Mouse (Mus musculus): ENCODE data around the gene Lifr. TPM values are rescaled to one million over a fixed set of nuclear protein-coding genes. Genes with fewer than 3 reads are reported as not detected.

The Lifr gene
- 9.4 and 10.7 TPM in 2 replicates for polyA plus RNA-seq (2014; fragmentation: Nextera tagmentation; extraction: Ambion mirVana)

- Histone ChIP-seq H3K4me3 (ENCODE audit: low read depth, low read length) (no peak within 1 kb of the TSS), H3K9me3 (ENCODE audit: control insufficient read depth, low read length) (no peaks in the 10 kb centered on the region), H3K4me2 (ENCODE audit: low read depth, low read length, severe bottlenecking) (no peak within 1 kb of the TSS), H3K27me3 (ENCODE audit: control insufficient read depth, insufficient read depth, low read length) (no peaks in the 10 kb centered on the region), H3K9ac (ENCODE audit: low read length) (no peak within 1 kb of the TSS), H3K4me1 (replicated peaks; ENCODE audit: control insufficient read depth, insufficient read depth, low read length) (no peaks in the 10 kb centered on the region), H3K27ac (ENCODE audit: low read depth, low read length) (no peak within 1 kb of the TSS), H3K36me3 (ENCODE audit: control insufficient read depth, insufficient read depth, low read length) (no peaks in the 10 kb centered on the region)
- DNase-seq (ENCODE audit: low spot score) (no peak), ATAC-seq (replicated peaks; ENCODE audit: low FRiP score) (no peak)
- 61% methylated on average over 8 of the region's 8 CpGs for WGBS
These were observed at the start of gene Lifr for GRCm38 (mm10) chr15:7090211-7090765. TSS of gene Lifr (plus strand) at chr15:7090614.

GRCm38 (mm10) chr15:7044081-7044749 is 46.2 kb upstream of the Lifr start:
- Histone ChIP-seq H3K9ac (ENCODE audit: low read length) (no peak overlapping the region), H3K4me3 (ENCODE audit: low read depth, low read length) (no peak overlapping the region), H3K4me2 (ENCODE audit: low read depth, low read length, severe bottlenecking) (no peak overlapping the region), H3K27me3 (ENCODE audit: control insufficient read depth, insufficient read depth, low read length) (no peaks in the 10 kb centered on the region), H3K36me3 (ENCODE audit: control insufficient read depth, insufficient read depth, low read length) (no peaks in the 10 kb centered on the region), H3K4me1 (replicated peaks; ENCODE audit: control insufficient read depth, insufficient read depth, low read length) (no peaks in the 10 kb centered on the region; the same call in 1 of the 2 replicates), H3K9me3 (ENCODE audit: control insufficient read depth, low read length) (no peaks in the 10 kb centered on the region), H3K27ac (ENCODE audit: low read depth, low read length) (no peak overlapping the region)
- 85% methylated on average over 11 of the region's 11 CpGs for WGBS
- DNase-seq (ENCODE audit: low spot score) (no peak), ATAC-seq (replicated peaks; ENCODE audit: low FRiP score) (no peak)

DNA sequence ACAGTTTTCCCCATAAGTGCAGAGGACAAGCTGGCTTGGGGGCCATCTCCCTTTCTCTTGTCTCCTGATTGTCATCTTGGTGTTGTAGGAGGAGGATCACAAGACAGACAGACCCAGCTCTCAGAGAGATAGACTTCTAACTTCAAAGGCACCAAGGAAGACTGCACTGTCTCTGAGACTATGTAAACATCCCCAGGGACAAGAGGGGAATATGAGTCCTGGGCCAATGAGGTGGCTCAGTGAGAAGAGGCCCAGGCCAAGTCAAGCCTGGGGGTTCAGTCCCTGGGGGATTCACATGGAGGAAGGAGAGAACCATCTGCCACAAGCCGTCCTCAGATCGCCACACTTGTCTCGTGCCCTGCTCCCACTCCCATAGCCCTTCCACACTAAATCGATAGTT is 45.4 kb upstream of the Lifr start:
- H3K27me3 ChIP-seq (ENCODE audit: control insufficient read depth, insufficient read depth, low read length), result no peaks in the 10 kb centered on the region
- H3K27ac ChIP-seq (ENCODE audit: low read depth, low read length), result no peak overlapping the region
- H3K9me3 ChIP-seq (ENCODE audit: control insufficient read depth, low read length), result no peaks in the 10 kb centered on the region
- ATAC-seq (replicated peaks; ENCODE audit: low FRiP score) (no peak), DNase-seq (ENCODE audit: low spot score) (no peak)
- no peaks in the 10 kb centered on the region for H3K36me3 ChIP-seq (ENCODE audit: control insufficient read depth, insufficient read depth, low read length)
- H3K4me3 ChIP-seq (ENCODE audit: low read depth, low read length), result no peak overlapping the region
- H3K4me1 ChIP-seq (replicated peaks; ENCODE audit: control insufficient read depth, insufficient read depth, low read length), result no peaks in the 10 kb centered on the region; the same call in 1 of the 2 replicates
- no peak overlapping the region for H3K9ac ChIP-seq (ENCODE audit: low read length)
- H3K4me2 ChIP-seq (ENCODE audit: low read depth, low read length, severe bottlenecking), result no peak overlapping the region
- 91% methylated on average over 4 of the region's 4 CpGs for WGBS

GRCm38 (mm10) chr15:7047931-7048330 is 42.5 kb upstream of the Lifr start:
- DNase-seq (ENCODE audit: low spot score), result no peak
- no peaks in the 10 kb centered on the region for H3K9me3 ChIP-seq (ENCODE audit: control insufficient read depth, low read length)
- no peak overlapping the region for H3K27ac ChIP-seq (ENCODE audit: low read depth, low read length)
- no peak for ATAC-seq (replicated peaks; ENCODE audit: low FRiP score)
- H3K4me3 ChIP-seq (ENCODE audit: low read depth, low read length), result no peak overlapping the region
- no peaks in the 10 kb centered on the region for H3K36me3 ChIP-seq (ENCODE audit: control insufficient read depth, insufficient read depth, low read length)
- no peak overlapping the region for H3K9ac ChIP-seq (ENCODE audit: low read length)
- H3K4me2 ChIP-seq (ENCODE audit: low read depth, low read length, severe bottlenecking), result no peak overlapping the region
- 84% methylated on average over 3 of the region's 3 CpGs for WGBS
- no peaks in the 10 kb centered on the region for H3K4me1 ChIP-seq (replicated peaks; ENCODE audit: control insufficient read depth, insufficient read depth, low read length)
- no peaks in the 10 kb centered on the region for H3K27me3 ChIP-seq (ENCODE audit: control insufficient read depth, insufficient read depth, low read length)

GRCm38 (mm10) chr15:7048916-7049315 is 41.5 kb upstream of the Lifr start:
- no peaks in the 10 kb centered on the region for H3K4me1 ChIP-seq (replicated peaks; ENCODE audit: control insufficient read depth, insufficient read depth, low read length)
- no peak overlapping the region for H3K4me2 ChIP-seq (ENCODE audit: low read depth, low read length, severe bottlenecking)
- no peaks in the 10 kb centered on the region for H3K9me3 ChIP-seq (ENCODE audit: control insufficient read depth, low read length)
- H3K27me3 ChIP-seq (ENCODE audit: control insufficient read depth, insufficient read depth, low read length), result no peaks in the 10 kb centered on the region
- 76% methylated on average over 8 of the region's 8 CpGs for WGBS
- H3K9ac ChIP-seq (ENCODE audit: low read length), result no peak overlapping the region
- ATAC-seq (replicated peaks; ENCODE audit: low FRiP score), result no peak
- no peak for DNase-seq (ENCODE audit: low spot score)
- H3K4me3 ChIP-seq (ENCODE audit: low read depth, low read length), result no peak overlapping the region
- no peak overlapping the region for H3K27ac ChIP-seq (ENCODE audit: low read depth, low read length)
- H3K36me3 ChIP-seq (ENCODE audit: control insufficient read depth, insufficient read depth, low read length), result no peaks in the 10 kb centered on the region

DNA sequence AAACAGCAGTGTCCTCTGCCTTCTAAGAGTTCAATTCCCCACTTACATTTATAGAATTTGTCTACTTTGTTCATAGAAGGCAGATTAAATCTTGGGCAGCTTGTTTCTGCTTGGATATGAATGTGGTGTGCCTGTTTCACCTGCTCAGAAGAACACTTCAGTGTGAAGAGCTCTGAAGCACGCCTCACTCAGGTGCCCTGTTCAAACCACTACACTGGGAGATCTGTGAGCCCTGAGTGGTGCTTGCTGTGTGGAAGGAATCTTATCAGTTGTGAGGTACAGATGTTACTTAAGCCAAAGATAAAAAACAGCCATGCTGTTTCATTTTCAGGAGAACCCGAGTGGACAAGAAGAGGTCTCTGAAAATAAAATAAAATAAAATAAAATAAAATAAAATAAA is 38.7 kb upstream of the Lifr start:
- no peak for DNase-seq (ENCODE audit: low spot score)
- ATAC-seq (replicated peaks; ENCODE audit: low FRiP score), result no peak
- Histone ChIP-seq H3K9me3 (ENCODE audit: control insufficient read depth, low read length) (no peaks in the 10 kb centered on the region), H3K27ac (ENCODE audit: low read depth, low read length) (no peak overlapping the region), H3K27me3 (ENCODE audit: control insufficient read depth, insufficient read depth, low read length) (no peaks in the 10 kb centered on the region), H3K9ac (ENCODE audit: low read length) (no peak overlapping the region), H3K4me3 (ENCODE audit: low read depth, low read length) (no peak overlapping the region), H3K4me2 (ENCODE audit: low read depth, low read length, severe bottlenecking) (no peak overlapping the region), H3K4me1 (replicated peaks; ENCODE audit: control insufficient read depth, insufficient read depth, low read length) (no peaks in the 10 kb centered on the region), H3K36me3 (ENCODE audit: control insufficient read depth, insufficient read depth, low read length) (no peaks in the 10 kb centered on the region)
- 82% methylated on average over 2 of the region's 2 CpGs for WGBS

DNA sequence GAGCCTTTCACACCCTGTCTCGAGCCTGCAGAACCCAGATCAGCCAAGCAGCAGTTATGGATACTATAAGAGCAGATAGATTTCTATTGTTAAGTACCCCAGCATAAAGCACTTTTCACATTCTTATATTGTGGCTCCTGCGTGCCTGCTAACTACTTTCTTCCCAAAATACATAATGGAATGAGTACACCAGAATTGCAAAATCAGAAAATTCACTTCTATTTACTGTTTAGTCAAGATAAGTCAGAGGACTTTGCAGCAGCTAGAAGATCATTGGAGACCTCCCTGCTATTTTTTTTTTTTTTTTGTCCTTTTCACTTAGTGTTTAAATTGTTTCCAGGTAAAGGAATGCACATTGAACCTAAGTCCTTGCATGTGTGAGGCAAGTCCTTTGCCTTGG is 38.3 kb upstream of the Lifr start:
- no peak overlapping the region for H3K27ac ChIP-seq (ENCODE audit: low read depth, low read length)
- ATAC-seq (replicated peaks; ENCODE audit: low FRiP score), result no peak
- 85% methylated on average over 2 of the region's 2 CpGs for WGBS
- no peaks in the 10 kb centered on the region for H3K27me3 ChIP-seq (ENCODE audit: control insufficient read depth, insufficient read depth, low read length)
- no peak overlapping the region for H3K4me3 ChIP-seq (ENCODE audit: low read depth, low read length)
- no peak overlapping the region for H3K9ac ChIP-seq (ENCODE audit: low read length)
- DNase-seq (ENCODE audit: low spot score), result no peak
- no peaks in the 10 kb centered on the region for H3K9me3 ChIP-seq (ENCODE audit: control insufficient read depth, low read length)
- no peaks in the 10 kb centered on the region for H3K36me3 ChIP-seq (ENCODE audit: control insufficient read depth, insufficient read depth, low read length)
- H3K4me2 ChIP-seq (ENCODE audit: low read depth, low read length, severe bottlenecking), result no peak overlapping the region
- no peaks in the 10 kb centered on the region for H3K4me1 ChIP-seq (replicated peaks; ENCODE audit: control insufficient read depth, insufficient read depth, low read length)

DNA sequence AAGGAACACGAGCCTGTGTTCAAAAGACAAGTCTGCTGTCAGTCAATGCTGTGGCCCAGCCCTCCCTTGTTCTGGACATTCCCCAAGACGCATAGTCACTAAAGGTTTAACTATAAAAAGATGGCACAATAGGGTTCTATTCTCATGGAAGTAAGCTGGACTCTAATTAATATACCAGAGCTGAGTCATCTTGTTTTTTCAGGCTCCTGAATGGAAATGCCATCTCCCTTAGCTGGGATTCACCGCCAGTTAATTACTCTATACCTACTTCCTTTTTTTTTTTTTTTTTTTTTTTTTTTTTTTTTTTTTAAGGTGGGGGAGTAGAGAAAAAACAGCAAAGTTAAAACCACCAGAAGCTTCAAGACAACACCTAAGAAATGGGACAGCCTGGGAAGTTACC is 33.6 kb upstream of the Lifr start:
- H3K27me3 ChIP-seq (ENCODE audit: control insufficient read depth, insufficient read depth, low read length), result no peaks in the 10 kb centered on the region
- H3K4me2 ChIP-seq (ENCODE audit: low read depth, low read length, severe bottlenecking), result no peak overlapping the region
- DNase-seq (ENCODE audit: low spot score) (no peak), ATAC-seq (replicated peaks; ENCODE audit: low FRiP score) (no peak)
- H3K4me1 ChIP-seq (replicated peaks; ENCODE audit: control insufficient read depth, insufficient read depth, low read length), result peaks cover under 1% of the 10 kb centered on the region; the same call in 1 of the 2 replicates
- H3K27ac ChIP-seq (ENCODE audit: low read depth, low read length), result no peak overlapping the region
- WGBS, result 31% methylated on average over 3 of the region's 3 CpGs
- H3K9me3 ChIP-seq (ENCODE audit: control insufficient read depth, low read length), result no peaks in the 10 kb centered on the region
- H3K4me3 ChIP-seq (ENCODE audit: low read depth, low read length), result no peak overlapping the region
- H3K9ac ChIP-seq (ENCODE audit: low read length), result no peak overlapping the region
- H3K36me3 ChIP-seq (ENCODE audit: control insufficient read depth, insufficient read depth, low read length), result no peaks in the 10 kb centered on the region

GRCm38 (mm10) chr15:7060522-7060921 is 29.9 kb upstream of the Lifr start:
- Histone ChIP-seq H3K9ac (ENCODE audit: low read length) (no peak overlapping the region), H3K9me3 (ENCODE audit: control insufficient read depth, low read length) (no peaks in the 10 kb centered on the region), H3K27me3 (ENCODE audit: control insufficient read depth, insufficient read depth, low read length) (no peaks in the 10 kb centered on the region), H3K36me3 (ENCODE audit: control insufficient read depth, insufficient read depth, low read length) (no peaks in the 10 kb centered on the region), H3K4me3 (ENCODE audit: low read depth, low read length) (no peak overlapping the region), H3K4me1 (replicated peaks; ENCODE audit: control insufficient read depth, insufficient read depth, low read length) (peaks cover 3% of the 10 kb centered on the region; the same call in 1 of the 2 replicates), H3K4me2 (ENCODE audit: low read depth, low read length, severe bottlenecking) (no peak overlapping the region), H3K27ac (ENCODE audit: low read depth, low read length) (no peak overlapping the region)
- no peak for ATAC-seq (replicated peaks; ENCODE audit: low FRiP score)
- 62% methylated on average over 2 of the region's 2 CpGs for WGBS
- no peak for DNase-seq (ENCODE audit: low spot score)
